Mouse (Mus musculus): Measurements from ENCODE around the gene Depdc5. TPM values are rescaled to one million over a fixed set of nuclear protein-coding genes. Genes with fewer than 3 reads are reported as not detected.

The Depdc5 gene
- total and polyA plus RNA-seq, 3 experiments = 21.1 to 39.3 (median 36.6) TPM

GRCm38 (mm10) chr5:33006670-33007069, 143.2 kb downstream of the Depdc5 start:
- dilution Hi-C loops (cut with MboI; ENCODE audit: extremely low pct_ligation_motif_present, extremely low pct_unique_long_range_greater_than_20kb, low sequenced_read_pairs) (no loop called here), in situ Hi-C loops (cut with MboI; ENCODE audit: low pct_ligation_motif_present, low pct_unique_long_range_greater_than_20kb, low sequenced_read_pairs) (no loop called here)
- no peak for TF ChIP-seq TBP (conservative IDR thresholded peaks at IDR 0.05; ENCODE audit: low read depth, low read length)
- no peak for TF ChIP-seq MEF2A (IDR thresholded peaks at IDR 0.05; ENCODE audit: borderline replicate concordance, low read depth, low read length)
- no peak for TF ChIP-seq GABPA (IDR thresholded peaks at IDR 0.05; ENCODE audit: insufficient replicate concordance, low read depth, low read length)
- TF ChIP-seq UBTF (IDR thresholded peaks at IDR 0.05; ENCODE audit: low read depth, low read length) = no peak
- TF ChIP-seq MYC (IDR thresholded peaks at IDR 0.05; ENCODE audit: low read depth, low read length) = no peak
- no peak for TF ChIP-seq MAX (IDR thresholded peaks at IDR 0.05; ENCODE audit: low read length)
- no peak for TF ChIP-seq NELFE (IDR thresholded peaks at IDR 0.05; ENCODE audit: low read depth, low read length)
- TF ChIP-seq IRF4 (IDR thresholded peaks at IDR 0.05; ENCODE audit: low read depth, low read length) = no peak
- TF ChIP-seq TCF12 (IDR thresholded peaks at IDR 0.05; ENCODE audit: low read depth, low read length) = no peak
- no peak for TF ChIP-seq USF1 (IDR thresholded peaks at IDR 0.05; ENCODE audit: low read depth, low read length)
- no peak for TF ChIP-seq CTCF (conservative IDR thresholded peaks at IDR 0.05 in 1 of 2, IDR thresholded peaks at IDR 0.05 in 1 of 2; ENCODE audit: low read depth in 2 of 2, low read length in 2 of 2)

GRCm38 (mm10) chr5:33007371-33007770, 143.9 kb downstream of the Depdc5 start:
- DNase-seq (ENCODE audit: extremely low read depth) = no peak
- Histone ChIP-seq H3K4me1 (ENCODE audit: control insufficient read depth in 1 of 2, insufficient read depth in 2 of 2) (peaks cover 0 to 9% of the 10 kb centered on the region in 2 experiments; a peak in 2 of 4 replicates), H3K27me3 (replicated peaks) (peaks cover 5% of the 10 kb centered on the region), H3K36me3 (replicated peaks in 1 of 2; ENCODE audit: control insufficient read depth in 1 of 2, insufficient read depth in 1 of 2, low read length in 1 of 2) (no peaks in the 10 kb centered on the region), H3K4me2 (ENCODE audit: insufficient read depth, low read depth, poor library complexity, severe bottlenecking) (no peak overlapping the region), H3K4me3 (replicated peaks in 1 of 3; ENCODE audit: low read depth in 2 of 3, low read length in 2 of 3, poor library complexity in 1 of 3) (no peak overlapping the region), H3K79me2 (replicated peaks; ENCODE audit: control insufficient read depth, extremely low read depth, insufficient read depth, poor library complexity, severe bottlenecking) (no peaks in the 10 kb centered on the region), H3K9ac (ENCODE audit: insufficient read depth, low read depth) (no peak overlapping the region), H3K27ac (ENCODE audit: insufficient read depth, low read depth) (no peak overlapping the region), H3K9me3 (replicated peaks; ENCODE audit: low read length) (no peaks in the 10 kb centered on the region)
- no peak for TF ChIP-seq EP300 (IDR thresholded peaks at IDR 0.05; ENCODE audit: low read length)
- no peak for TF ChIP-seq PAX5 (IDR thresholded peaks at IDR 0.05; ENCODE audit: low read length)
- no peak for TF ChIP-seq KAT2A (IDR thresholded peaks at IDR 0.05; ENCODE audit: insufficient replicate concordance, low read length)
- no peak for TF ChIP-seq POLR2AphosphoS2 (IDR thresholded peaks at IDR 0.05; ENCODE audit: low read depth, low read length)
- TF ChIP-seq ZC3H11A (IDR thresholded peaks at IDR 0.05; ENCODE audit: low read depth, low read length) = no peak
- dilution Hi-C loops (cut with MboI; ENCODE audit: extremely low pct_ligation_motif_present, extremely low pct_unique_long_range_greater_than_20kb, low sequenced_read_pairs) (no loop called here), in situ Hi-C loops (cut with MboI; ENCODE audit: low pct_ligation_motif_present, low pct_unique_long_range_greater_than_20kb, low sequenced_read_pairs) (no loop called here)

More at GRCm38 (mm10) chr5:33006670-33007069, 143.2 kb downstream of the Depdc5 start:
- peaks cover 2% of the 10 kb centered on the region for H3K27me3 ChIP-seq (replicated peaks)
- H3K9ac ChIP-seq (ENCODE audit: insufficient read depth, low read depth) = no peak overlapping the region
- no peaks in the 10 kb centered on the region for H3K9me3 ChIP-seq (replicated peaks; ENCODE audit: low read length)
- H3K4me3 ChIP-seq (replicated peaks in 1 of 3; ENCODE audit: low read depth in 2 of 3, low read length in 2 of 3, poor library complexity in 1 of 3) = no peak overlapping the region
- no peaks in the 10 kb centered on the region for H3K36me3 ChIP-seq (replicated peaks in 1 of 2; ENCODE audit: control insufficient read depth in 1 of 2, insufficient read depth in 1 of 2, low read length in 1 of 2)
- peaks cover 0 to 9% of the 10 kb centered on the region in 2 experiments; a peak in 2 of 4 replicates for H3K4me1 ChIP-seq (ENCODE audit: control insufficient read depth in 1 of 2, insufficient read depth in 2 of 2)
- H3K79me2 ChIP-seq (replicated peaks; ENCODE audit: control insufficient read depth, extremely low read depth, insufficient read depth, poor library complexity, severe bottlenecking) = no peaks in the 10 kb centered on the region
- no peak overlapping the region for H3K4me2 ChIP-seq (ENCODE audit: insufficient read depth, low read depth, poor library complexity, severe bottlenecking)
- DNase-seq (ENCODE audit: extremely low read depth) = no peak
- no peak overlapping the region for H3K27ac ChIP-seq (ENCODE audit: insufficient read depth, low read depth)
